Mouse (Mus musculus): ENCODE measurements around the gene Cldn3. TPM values are rescaled to one million over a fixed set of nuclear protein-coding genes. Genes with fewer than 3 reads are reported as not detected.

Gene Cldn3
- total RNA-seq, 1 experiment, result 8.4 TPM

- no peak overlapping the region for H3K9ac ChIP-seq (ENCODE audit: insufficient read depth, low read depth, low read length, poor library complexity, severe bottlenecking)
- H3K4me3 ChIP-seq (ENCODE audit: insufficient read depth in 1 of 2, low read depth in 1 of 2, low read length in 2 of 2, poor library complexity in 1 of 2, severe bottlenecking in 1 of 2), result no peak overlapping the region
- no peak for DNase-seq (ENCODE audit: low read depth, low spot score)
- no peaks in the 10 kb centered on the region for H3K9me3 ChIP-seq (ENCODE audit: control insufficient read depth, insufficient read depth, low read depth, low read length)
- TF ChIP-seq ZC3H11A (IDR thresholded peaks at IDR 0.05; ENCODE audit: borderline replicate concordance, low read depth, low read length), result no peak
- TF ChIP-seq ZNF384 (IDR thresholded peaks at IDR 0.05; ENCODE audit: low read depth, low read length), result no peak
- no peak for TF ChIP-seq MAFK (IDR thresholded peaks at IDR 0.05; ENCODE audit: insufficient read depth, low read depth, low read length)
- no peak for TF ChIP-seq HCFC1 (IDR thresholded peaks at IDR 0.05; ENCODE audit: borderline replicate concordance, insufficient read depth, low read length)
- TF ChIP-seq CHD2 (IDR thresholded peaks at IDR 0.05; ENCODE audit: low read depth, low read length), result no peak
- peaks cover 0 to 15% of the 10 kb centered on the region in 2 experiments; a peak in 2 of 4 replicates for H3K4me1 ChIP-seq (ENCODE audit: control insufficient read depth in 2 of 2, insufficient read depth in 2 of 2, low read length in 2 of 2, poor library complexity in 1 of 2)
- in situ Hi-C loops (cut with MboI; ENCODE audit: low sequenced_read_pairs in 2 of 2, unreplicated experiment in 2 of 2), result no loop called here
- no peaks in the 10 kb centered on the region for H3K36me3 ChIP-seq (ENCODE audit: control insufficient read depth, insufficient read depth, low read length, poor library complexity, severe bottlenecking)
- no peak overlapping the region for H3K27ac ChIP-seq (ENCODE audit: insufficient read depth, low read depth, low read length, poor library complexity, severe bottlenecking)
These were observed 12.3 kb downstream of the Cldn3 start for GRCm38 (mm10) chr5:134998359-134998758.

- Histone ChIP-seq H3K36me3 (ENCODE audit: control insufficient read depth, insufficient read depth, low read length, poor library complexity, severe bottlenecking) (no peaks in the 10 kb centered on the region), H3K9ac (ENCODE audit: insufficient read depth, low read depth, low read length, poor library complexity, severe bottlenecking) (no peak overlapping the region), H3K4me3 (ENCODE audit: insufficient read depth in 1 of 2, low read depth in 1 of 2, low read length in 2 of 2, poor library complexity in 1 of 2, severe bottlenecking in 1 of 2) (no peak overlapping the region), H3K27ac (ENCODE audit: insufficient read depth, low read depth, low read length, poor library complexity, severe bottlenecking) (no peak overlapping the region), H3K4me1 (ENCODE audit: control insufficient read depth in 2 of 2, insufficient read depth in 2 of 2, low read length in 2 of 2, poor library complexity in 1 of 2) (peaks cover 0 to 15% of the 10 kb centered on the region in 2 experiments; a peak in 2 of 4 replicates), H3K9me3 (ENCODE audit: control insufficient read depth, insufficient read depth, low read depth, low read length) (no peaks in the 10 kb centered on the region)
- no peak for TF ChIP-seq CHD2 (IDR thresholded peaks at IDR 0.05; ENCODE audit: low read depth, low read length)
- DNase-seq (ENCODE audit: low read depth, low spot score), result no peak
- in situ Hi-C loops (cut with MboI; ENCODE audit: low sequenced_read_pairs in 2 of 2, unreplicated experiment in 2 of 2), result no loop called here
These were observed 13.8 kb downstream of the Cldn3 start for GRCm38 (mm10) chr5:134999797-135000196.

- Histone ChIP-seq H3K4me1 (ENCODE audit: control insufficient read depth in 2 of 2, insufficient read depth in 2 of 2, low read length in 2 of 2, poor library complexity in 1 of 2) (peaks cover 0 to 15% of the 10 kb centered on the region in 2 experiments; a peak in 2 of 4 replicates), H3K9me3 (ENCODE audit: control insufficient read depth, insufficient read depth, low read depth, low read length) (no peaks in the 10 kb centered on the region), H3K9ac (ENCODE audit: insufficient read depth, low read depth, low read length, poor library complexity, severe bottlenecking) (peak overlapping the region; percentile 18), H3K4me3 (ENCODE audit: insufficient read depth in 1 of 2, low read depth in 1 of 2, low read length in 2 of 2, poor library complexity in 1 of 2, severe bottlenecking in 1 of 2) (peak overlapping the region in 1 of 2 experiments; percentile 9; a peak in 2 of 4 replicates), H3K27ac (ENCODE audit: insufficient read depth, low read depth, low read length, poor library complexity, severe bottlenecking) (peak overlapping the region; percentile 9; the same call in 1 of the 2 replicates), H3K36me3 (ENCODE audit: control insufficient read depth, insufficient read depth, low read length, poor library complexity, severe bottlenecking) (no peaks in the 10 kb centered on the region)
- no peak for TF ChIP-seq CHD2 (IDR thresholded peaks at IDR 0.05; ENCODE audit: low read depth, low read length)
- no peak for TF ChIP-seq HCFC1 (IDR thresholded peaks at IDR 0.05; ENCODE audit: borderline replicate concordance, insufficient read depth, low read length)
- TF ChIP-seq ZC3H11A (IDR thresholded peaks at IDR 0.05; ENCODE audit: borderline replicate concordance, low read depth, low read length), result no peak
- TF ChIP-seq ZNF384 (IDR thresholded peaks at IDR 0.05; ENCODE audit: low read depth, low read length), result 0 out of 2 replicates have a peak, but pooled peaks have one; percentile 31
- no peak for DNase-seq (ENCODE audit: low read depth, low spot score)
- in situ Hi-C loops (cut with MboI; ENCODE audit: low sequenced_read_pairs in 2 of 2, unreplicated experiment in 2 of 2), result no loop called here
These were observed 14.7 kb downstream of the Cldn3 start for GRCm38 (mm10) chr5:135000751-135001150.

GRCm38 (mm10) chr5:135001309-135001708 is 15.3 kb downstream of the Cldn3 start:
- Histone ChIP-seq H3K9me3 (ENCODE audit: control insufficient read depth, insufficient read depth, low read depth, low read length) (no peaks in the 10 kb centered on the region), H3K27ac (ENCODE audit: insufficient read depth, low read depth, low read length, poor library complexity, severe bottlenecking) (peak overlapping the region; percentile 66; the same call in 1 of the 2 replicates), H3K4me3 (ENCODE audit: insufficient read depth in 1 of 2, low read depth in 1 of 2, low read length in 2 of 2, poor library complexity in 1 of 2, severe bottlenecking in 1 of 2) (peak overlapping the region in 1 of 2 experiments; percentile 17; a peak in 2 of 4 replicates), H3K9ac (ENCODE audit: insufficient read depth, low read depth, low read length, poor library complexity, severe bottlenecking) (0 out of 2 replicates have a peak overlapping the region, but pooled peaks have one; percentile 16), H3K36me3 (ENCODE audit: control insufficient read depth, insufficient read depth, low read length, poor library complexity, severe bottlenecking) (no peaks in the 10 kb centered on the region), H3K4me1 (ENCODE audit: control insufficient read depth in 2 of 2, insufficient read depth in 2 of 2, low read length in 2 of 2, poor library complexity in 1 of 2) (peaks cover 0 to 15% of the 10 kb centered on the region in 2 experiments; a peak in 2 of 4 replicates)
- in situ Hi-C loops (cut with MboI; ENCODE audit: low sequenced_read_pairs in 2 of 2, unreplicated experiment in 2 of 2), result no loop called here
- DNase-seq (ENCODE audit: low read depth, low spot score), result peak; percentile 95
- TF ChIP-seq CHD2 (IDR thresholded peaks at IDR 0.05; ENCODE audit: low read depth, low read length), result no peak
- peak; percentile 61; the same call in 1 of the 2 replicates for TF ChIP-seq HCFC1 (IDR thresholded peaks at IDR 0.05; ENCODE audit: borderline replicate concordance, insufficient read depth, low read length)

GRCm38 (mm10) chr5:135002151-135002550 is 16.1 kb downstream of the Cldn3 start:
- in situ Hi-C loops (cut with MboI; ENCODE audit: low sequenced_read_pairs in 2 of 2, unreplicated experiment in 2 of 2), result no loop called here
- Histone ChIP-seq H3K27ac (ENCODE audit: insufficient read depth, low read depth, low read length, poor library complexity, severe bottlenecking) (peak overlapping the region; percentile 1; the same call in 1 of the 2 replicates), H3K9me3 (ENCODE audit: control insufficient read depth, insufficient read depth, low read depth, low read length) (no peaks in the 10 kb centered on the region), H3K36me3 (ENCODE audit: control insufficient read depth, insufficient read depth, low read length, poor library complexity, severe bottlenecking) (no peaks in the 10 kb centered on the region), H3K4me3 (ENCODE audit: insufficient read depth in 1 of 2, low read depth in 1 of 2, low read length in 2 of 2, poor library complexity in 1 of 2, severe bottlenecking in 1 of 2) (no peak overlapping the region), H3K9ac (ENCODE audit: insufficient read depth, low read depth, low read length, poor library complexity, severe bottlenecking) (no peak overlapping the region), H3K4me1 (ENCODE audit: control insufficient read depth in 2 of 2, insufficient read depth in 2 of 2, low read length in 2 of 2, poor library complexity in 1 of 2) (peaks cover 0 to 15% of the 10 kb centered on the region in 2 experiments; a peak in 2 of 4 replicates)
- no peak for DNase-seq (ENCODE audit: low read depth, low spot score)
- TF ChIP-seq MAFK (IDR thresholded peaks at IDR 0.05; ENCODE audit: insufficient read depth, low read depth, low read length), result no peak
- TF ChIP-seq ZC3H11A (IDR thresholded peaks at IDR 0.05; ENCODE audit: borderline replicate concordance, low read depth, low read length), result no peak
- no peak for TF ChIP-seq CHD2 (IDR thresholded peaks at IDR 0.05; ENCODE audit: low read depth, low read length)
- TF ChIP-seq ZNF384 (IDR thresholded peaks at IDR 0.05; ENCODE audit: low read depth, low read length), result no peak
- TF ChIP-seq HCFC1 (IDR thresholded peaks at IDR 0.05; ENCODE audit: borderline replicate concordance, insufficient read depth, low read length), result no peak

Measured in ES-E14 (cell line).